Mouse (Mus musculus) yolk sac, embryonic 10.5 days (tissue): Measurements from ENCODE around the gene Plxna4.
A peak's percentile ranks its signal among the peaks of the same experiment; 100 is the strongest.

Source experiments
- DNase-seq: peaks from one replicate; pipeline ENCODE4 v3.0.0-alpha.2; 2017; ENCODE audit warnings: low spot score

Gene Plxna4

GRCm38 (mm10) chr6:32472062-32472461 lies 115.9 kb downstream of the Plxna4 start:
- no peak for DNase-seq

- DNase-seq = no peak
These were observed 116.4 kb downstream of the Plxna4 start for GRCm38 (mm10) chr6:32471639-32472038.

- no peak for DNase-seq
These were observed 118.8 kb downstream of the Plxna4 start for GRCm38 (mm10) chr6:32469196-32469595.

DNA sequence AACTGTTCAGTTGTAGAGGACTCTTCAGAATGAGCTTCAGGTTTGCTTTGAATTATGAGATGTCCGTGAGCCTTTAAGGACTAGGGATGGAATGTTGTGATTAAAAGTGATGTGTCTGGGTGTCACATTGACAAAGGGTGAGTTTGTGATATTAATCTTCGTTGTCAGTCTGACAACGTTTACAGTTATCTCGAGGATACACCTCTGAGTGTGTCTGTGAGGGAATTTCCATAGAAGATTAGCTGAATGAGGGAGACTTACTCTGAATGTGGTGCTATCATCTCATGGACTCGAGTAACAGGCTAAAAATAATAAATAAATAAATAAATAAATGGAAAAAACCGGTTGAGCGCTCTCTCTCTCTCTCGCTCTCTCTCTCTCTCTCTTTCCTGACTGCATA lies 122.9 kb downstream of the Plxna4 start:
- DNase-seq = no peak

- no peak for DNase-seq
These were observed 123.4 kb downstream of the Plxna4 start for GRCm38 (mm10) chr6:32464637-32465036.

GRCm38 (mm10) chr6:32464046-32464445 lies 123.9 kb downstream of the Plxna4 start:
- DNase-seq = no peak

GRCm38 (mm10) chr6:32460400-32460799 lies 127.6 kb downstream of the Plxna4 start:
- no peak for DNase-seq

DNA sequence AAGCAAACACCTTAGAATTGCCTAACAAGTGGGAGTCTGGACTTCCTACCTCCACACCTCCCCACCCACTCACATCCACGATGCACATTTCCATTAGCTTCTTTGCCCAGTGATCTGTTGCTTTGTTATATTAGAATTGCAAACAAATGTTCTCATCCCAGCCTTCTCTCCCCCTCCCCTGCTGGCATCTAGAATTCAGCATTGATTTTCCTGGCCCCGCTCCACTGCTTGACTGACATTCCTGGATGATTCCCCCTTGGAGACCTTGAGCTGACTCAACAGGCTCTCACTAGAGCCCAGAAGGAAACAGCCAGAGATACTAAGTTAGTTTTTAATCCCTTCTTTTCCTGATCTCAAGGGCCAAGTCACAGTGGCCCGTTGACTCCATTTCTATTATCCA lies 131.4 kb downstream of the Plxna4 start:
- DNase-seq = no peak

GRCm38 (mm10) chr6:32451851-32452250 lies 136.1 kb downstream of the Plxna4 start:
- DNase-seq = no peak

GRCm38 (mm10) chr6:32449237-32449963 lies 138.6 kb downstream of the Plxna4 start:
- DNase-seq = no peak

DNA sequence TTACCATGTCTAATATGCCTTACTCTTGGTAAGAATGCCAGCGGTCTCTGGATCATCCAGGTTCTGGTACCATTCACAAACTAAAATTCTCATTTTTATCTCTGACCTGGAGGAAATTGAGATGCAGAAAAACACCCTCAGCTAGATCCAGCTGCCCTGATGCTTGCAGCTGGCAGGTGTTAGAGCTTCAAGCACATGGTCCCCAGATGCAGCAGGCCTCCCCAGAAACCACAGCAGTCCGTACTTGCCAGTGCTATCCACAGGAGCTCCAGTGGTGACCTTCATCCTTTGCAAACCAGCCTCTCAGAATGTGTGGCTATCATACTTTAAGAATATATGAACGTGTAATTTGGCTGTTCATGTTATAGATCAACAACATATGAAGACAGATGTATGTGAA lies 139.2 kb downstream of the Plxna4 start:
- no peak for DNase-seq

GRCm38 (mm10) chr6:32446276-32446675 lies 141.7 kb downstream of the Plxna4 start:
- DNase-seq = no peak

DNA sequence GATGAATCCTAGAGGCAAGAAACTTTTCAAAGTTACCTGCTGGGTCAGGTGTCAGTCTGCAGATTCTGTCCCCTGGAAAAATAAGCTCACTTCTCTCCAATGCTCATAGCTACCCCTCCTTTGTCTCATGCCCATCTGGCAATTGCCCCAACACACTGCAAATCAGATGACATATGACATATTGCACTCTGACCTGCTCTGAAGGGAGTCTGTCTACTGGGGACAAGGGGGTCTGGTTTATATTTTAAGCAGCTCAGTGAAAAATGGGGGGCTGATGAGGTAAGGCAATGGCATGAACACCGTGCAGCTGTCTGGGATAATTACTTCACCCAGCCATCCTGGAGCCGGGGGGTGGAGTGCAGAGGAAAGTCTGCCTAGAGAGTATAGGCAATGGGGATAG lies 142.7 kb downstream of the Plxna4 start:
- DNase-seq = no peak

DNA sequence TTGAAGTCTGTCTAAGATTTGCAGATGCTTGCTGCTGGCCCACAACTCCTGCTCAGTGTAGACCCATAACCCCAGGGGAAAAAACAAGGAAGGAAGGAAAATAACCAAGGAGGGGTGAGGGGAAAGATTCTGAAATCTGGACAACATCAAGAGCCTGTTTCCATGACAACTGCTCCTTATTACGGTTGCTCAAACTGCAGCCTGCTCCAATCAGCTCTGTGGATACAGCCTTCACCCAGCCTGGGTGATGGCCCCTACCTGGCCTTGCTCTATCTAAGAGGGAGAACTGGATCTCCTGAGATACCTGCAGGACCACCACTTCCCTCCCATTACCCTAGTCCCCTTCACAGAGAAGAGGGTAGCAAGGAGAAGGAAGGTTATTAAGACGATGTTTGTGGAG lies 143.6 kb downstream of the Plxna4 start:
- no peak for DNase-seq

- DNase-seq = no peak
These were observed 144.3 kb downstream of the Plxna4 start for GRCm38 (mm10) chr6:32443679-32444078.

DNA sequence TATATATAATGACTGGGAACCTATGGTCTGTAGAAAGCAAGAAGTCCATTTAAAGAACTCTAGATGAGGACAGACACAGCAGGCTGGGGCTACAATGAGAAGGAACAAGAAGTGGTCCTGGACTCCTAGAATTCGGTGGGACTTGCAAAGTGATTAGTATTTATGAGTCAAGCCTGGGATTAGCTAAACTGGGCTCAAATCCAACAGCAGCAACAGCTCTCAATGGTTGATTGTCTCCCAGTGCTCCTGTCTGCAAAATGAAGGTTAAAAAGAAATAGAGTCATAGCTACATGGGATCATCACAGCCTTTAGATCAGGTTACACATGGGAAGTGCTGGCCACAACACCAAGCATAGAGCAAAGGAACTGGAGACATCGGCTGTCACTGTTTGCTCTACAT lies 148.6 kb downstream of the Plxna4 start:
- DNase-seq = no peak

DNA sequence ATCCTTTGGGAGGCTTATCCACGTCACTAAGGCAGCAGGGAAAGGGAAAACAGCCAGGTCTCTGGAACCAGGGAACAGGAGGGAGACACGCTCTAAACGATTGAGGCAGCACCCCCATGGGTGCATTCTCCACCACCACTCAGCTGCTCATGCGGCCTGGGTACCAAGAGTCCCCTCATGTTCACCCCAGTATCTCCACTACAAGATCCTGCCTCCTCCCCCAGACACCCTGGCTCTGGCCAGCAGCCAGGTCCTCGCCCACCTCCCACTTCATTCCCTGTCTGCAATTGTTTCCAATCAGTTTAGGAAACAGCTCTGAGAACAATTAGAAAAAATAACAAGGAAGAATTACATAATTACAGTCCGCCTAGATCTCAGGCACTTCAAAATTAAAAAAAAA lies 150.8 kb downstream of the Plxna4 start:
- DNase-seq = no peak

DNA sequence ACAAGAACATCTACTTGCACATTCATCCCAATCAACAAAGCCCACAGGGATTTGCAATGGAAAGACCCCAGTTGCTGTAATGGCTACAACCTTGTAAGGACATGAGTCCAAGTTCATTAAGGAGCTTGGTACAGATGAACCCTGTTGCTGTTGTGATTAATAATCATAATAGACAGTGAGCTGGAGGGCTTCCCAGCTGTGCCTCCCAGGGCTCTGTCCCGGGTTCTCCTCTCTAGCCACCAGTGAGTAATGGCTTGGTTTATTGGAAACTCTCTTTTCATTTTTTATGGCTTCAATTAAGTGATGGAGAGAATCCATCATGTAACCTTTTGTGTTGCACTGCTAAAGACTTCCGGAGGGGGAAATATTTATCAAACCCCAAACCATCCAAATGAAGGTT lies 164.9 kb downstream of the Plxna4 start:
- no peak for DNase-seq

GRCm38 (mm10) chr6:32420610-32421009 lies 167.4 kb downstream of the Plxna4 start:
- DNase-seq = no peak

DNA sequence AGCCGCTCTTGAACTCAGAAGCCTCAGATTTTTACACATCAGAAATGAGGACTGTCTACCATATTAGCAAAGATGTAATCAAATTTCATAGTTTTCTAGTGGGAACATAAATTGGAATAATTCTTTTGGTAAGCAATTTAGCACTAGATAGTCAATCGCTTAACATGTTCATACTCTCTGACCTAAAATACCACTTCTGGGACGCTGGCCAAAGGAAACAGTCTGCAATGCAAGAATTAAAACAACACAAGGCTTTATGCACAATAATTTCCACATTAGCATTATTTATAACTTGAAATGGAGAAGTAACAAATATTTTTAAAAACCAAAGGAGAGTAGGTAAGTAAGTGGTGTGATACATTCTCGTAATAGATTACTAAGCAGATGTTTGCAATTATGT lies 170.6 kb downstream of the Plxna4 start:
- DNase-seq = no peak

- peak; percentile 35 for DNase-seq
These were observed 176.7 kb downstream of the Plxna4 start for GRCm38 (mm10) chr6:32411325-32411724.

DNA sequence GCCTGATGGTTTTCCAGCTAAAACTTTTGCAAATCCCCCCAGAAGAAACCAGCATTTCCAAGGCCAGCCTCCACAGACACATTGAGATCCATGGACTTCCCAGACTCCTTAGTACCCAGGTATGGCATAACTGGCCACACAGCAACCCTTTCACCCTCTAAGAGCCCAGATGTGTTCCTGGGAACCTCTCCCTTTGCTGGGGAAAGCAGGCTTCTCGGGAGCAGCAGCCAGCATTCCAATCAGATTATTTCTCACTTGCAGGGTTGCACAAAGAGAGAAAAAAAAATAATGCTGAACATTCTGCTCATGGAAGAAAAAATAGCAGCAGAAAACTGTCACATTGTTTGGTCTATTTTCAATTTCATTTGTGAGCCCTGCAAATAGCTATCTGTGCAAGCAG lies 178.4 kb downstream of the Plxna4 start:
- DNase-seq = no peak

- DNase-seq = peak; percentile 7
These were observed 180.3 kb downstream of the Plxna4 start for GRCm38 (mm10) chr6:32407574-32408185.
